Mouse (Mus musculus): Measurements from ENCODE around the gene Slc47a2. TPM values are rescaled to one million over a fixed set of nuclear protein-coding genes. Genes with fewer than 3 reads are reported as not detected.

Slc47a2 gene
- total and polyA plus RNA-seq, 2 experiments from 2014 or later, result 0.25 to 0.60 TPM

- DNase-seq (ENCODE audit: low spot score), result peak; percentile 97
- Histone ChIP-seq H3K27ac (ENCODE audit: low read depth, low read length) (peak within 1 kb of the TSS; percentile 85), H3K4me1 (ENCODE audit: insufficient read depth, low read length) (no peaks in the 10 kb centered on the region), H3K4me3 (ENCODE audit: low read depth, low read length) (peak within 1 kb of the TSS; percentile 66), H3K9ac (replicated peaks; ENCODE audit: low read length, poor library complexity, severe bottlenecking) (peak within 1 kb of the TSS; percentile 62), H3K36me3 (ENCODE audit: insufficient read depth, low read length) (peaks cover 18% of the 10 kb centered on the region), H3K9me3 (ENCODE audit: low read length) (no peaks in the 10 kb centered on the region), H3K27me3 (ENCODE audit: insufficient read depth, low read length) (no peaks in the 10 kb centered on the region), H3K4me2 (ENCODE audit: low read depth, low read length, poor library complexity, severe bottlenecking) (peak within 1 kb of the TSS; percentile 68)
- ATAC-seq (ENCODE audit: low FRiP score), result peak; percentile 99
- peak; percentile 11; the same call in 1 of the 2 replicates for TF ChIP-seq CTCF (IDR thresholded peaks at IDR 0.05)
- 2% methylated on average over 53 of the region's 58 CpGs for WGBS
Observed at GRCm38 (mm10) chr11:61266551-61267533, 75.8 kb downstream of the Slc47a2 start, which contains the start of gene Aldh3a2. Gene Aldh3a2, minus strand, starts transcription at chr11:61267464.

DNA sequence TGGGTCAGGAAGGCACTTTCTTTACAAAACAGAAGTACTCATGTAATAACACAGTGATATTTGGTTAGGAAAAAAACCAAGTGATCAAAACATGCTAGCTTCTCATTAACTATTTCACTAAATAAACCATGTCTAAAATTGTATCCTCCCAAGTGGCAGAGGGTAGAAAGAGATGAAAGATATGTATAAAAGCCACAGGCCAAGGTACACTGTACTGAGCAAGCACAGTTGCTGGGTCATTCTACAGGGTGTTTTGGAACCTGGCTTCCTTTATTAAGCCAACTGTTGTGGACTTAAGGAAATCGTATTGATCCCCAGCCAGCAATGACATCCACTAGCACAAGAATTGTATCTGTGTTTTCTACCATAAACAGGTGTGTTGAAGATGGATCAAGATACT, 78.8 kb downstream of the Slc47a2 start:
- 97% methylated on average over 1 of the region's 1 CpGs for WGBS
- H3K9me3 ChIP-seq (ENCODE audit: low read length), result no peaks in the 10 kb centered on the region
- no peak overlapping the region for H3K4me2 ChIP-seq (ENCODE audit: low read depth, low read length, poor library complexity, severe bottlenecking)
- ATAC-seq (ENCODE audit: low FRiP score) (no peak), DNase-seq (ENCODE audit: low spot score) (no peak)
- no peak overlapping the region for H3K27ac ChIP-seq (ENCODE audit: low read depth, low read length)
- no peak overlapping the region for H3K9ac ChIP-seq (replicated peaks; ENCODE audit: low read length, poor library complexity, severe bottlenecking)
- no peaks in the 10 kb centered on the region for H3K4me1 ChIP-seq (ENCODE audit: insufficient read depth, low read length)
- peaks cover 33% of the 10 kb centered on the region for H3K36me3 ChIP-seq (ENCODE audit: insufficient read depth, low read length)
- H3K27me3 ChIP-seq (ENCODE audit: insufficient read depth, low read length), result no peaks in the 10 kb centered on the region
- no peak for TF ChIP-seq CTCF (IDR thresholded peaks at IDR 0.05)
- no peak overlapping the region for H3K4me3 ChIP-seq (ENCODE audit: low read depth, low read length)

- DNase-seq (ENCODE audit: low spot score), result no peak
- Histone ChIP-seq H3K9me3 (ENCODE audit: low read length) (no peaks in the 10 kb centered on the region), H3K4me3 (ENCODE audit: low read depth, low read length) (no peak overlapping the region), H3K36me3 (ENCODE audit: insufficient read depth, low read length) (peaks cover 39% of the 10 kb centered on the region), H3K27ac (ENCODE audit: low read depth, low read length) (no peak overlapping the region), H3K4me2 (ENCODE audit: low read depth, low read length, poor library complexity, severe bottlenecking) (no peak overlapping the region), H3K4me1 (ENCODE audit: insufficient read depth, low read length) (no peaks in the 10 kb centered on the region), H3K27me3 (ENCODE audit: insufficient read depth, low read length) (no peaks in the 10 kb centered on the region), H3K9ac (replicated peaks; ENCODE audit: low read length, poor library complexity, severe bottlenecking) (no peak overlapping the region)
- WGBS, result 89% methylated on average over 14 of the region's 14 CpGs
- no peak for TF ChIP-seq CTCF (IDR thresholded peaks at IDR 0.05)
- ATAC-seq (ENCODE audit: low FRiP score), result no peak
Observed at GRCm38 (mm10) chr11:61262516-61262915, 80.1 kb downstream of the Slc47a2 start.

GRCm38 (mm10) chr11:61259106-61259505, 83.6 kb downstream of the Slc47a2 start:
- peaks cover 56% of the 10 kb centered on the region for H3K36me3 ChIP-seq (ENCODE audit: insufficient read depth, low read length)
- WGBS, result 87% methylated on average over 6 of the region's 6 CpGs
- no peak overlapping the region for H3K9ac ChIP-seq (replicated peaks; ENCODE audit: low read length, poor library complexity, severe bottlenecking)
- no peaks in the 10 kb centered on the region for H3K27me3 ChIP-seq (ENCODE audit: insufficient read depth, low read length)
- no peak for DNase-seq (ENCODE audit: low spot score)
- H3K27ac ChIP-seq (ENCODE audit: low read depth, low read length), result no peak overlapping the region
- TF ChIP-seq CTCF (IDR thresholded peaks at IDR 0.05), result no peak
- H3K9me3 ChIP-seq (ENCODE audit: low read length), result no peaks in the 10 kb centered on the region
- H3K4me2 ChIP-seq (ENCODE audit: low read depth, low read length, poor library complexity, severe bottlenecking), result no peak overlapping the region
- no peak overlapping the region for H3K4me3 ChIP-seq (ENCODE audit: low read depth, low read length)
- no peak for ATAC-seq (ENCODE audit: low FRiP score)
- no peaks in the 10 kb centered on the region for H3K4me1 ChIP-seq (ENCODE audit: insufficient read depth, low read length)

- Histone ChIP-seq H3K4me1 (ENCODE audit: insufficient read depth, low read length) (no peaks in the 10 kb centered on the region), H3K4me3 (ENCODE audit: low read depth, low read length) (no peak overlapping the region), H3K27me3 (ENCODE audit: insufficient read depth, low read length) (no peaks in the 10 kb centered on the region), H3K9ac (replicated peaks; ENCODE audit: low read length, poor library complexity, severe bottlenecking) (no peak overlapping the region), H3K4me2 (ENCODE audit: low read depth, low read length, poor library complexity, severe bottlenecking) (no peak overlapping the region), H3K27ac (ENCODE audit: low read depth, low read length) (no peak overlapping the region), H3K36me3 (ENCODE audit: insufficient read depth, low read length) (peaks cover 52% of the 10 kb centered on the region), H3K9me3 (ENCODE audit: low read length) (no peaks in the 10 kb centered on the region)
- DNase-seq (ENCODE audit: low spot score) (no peak), ATAC-seq (ENCODE audit: low FRiP score) (no peak)
- TF ChIP-seq CTCF (IDR thresholded peaks at IDR 0.05), result no peak
- 94% methylated on average over 12 of the region's 12 CpGs for WGBS
Observed at GRCm38 (mm10) chr11:61252807-61253206, 89.9 kb downstream of the Slc47a2 start.

DNA sequence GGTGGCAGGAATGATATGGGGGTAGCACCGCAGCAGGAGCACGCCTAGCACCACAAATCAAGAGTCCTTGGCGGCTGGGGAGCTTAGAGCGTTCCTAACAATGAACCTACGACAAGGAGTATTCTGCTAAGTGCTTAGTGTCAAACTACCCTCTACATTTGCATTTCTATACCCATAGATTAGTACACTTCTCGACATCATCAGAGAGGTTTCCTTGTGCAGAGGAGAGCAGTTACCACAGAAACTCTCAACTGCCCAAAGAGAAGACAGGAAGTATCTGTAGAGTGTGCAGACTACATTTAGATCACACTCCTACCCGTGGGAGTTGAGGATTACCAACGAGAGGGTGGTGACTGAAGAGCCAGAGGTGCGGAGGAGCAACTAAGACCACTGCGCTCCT, 90.9 kb downstream of the Slc47a2 start:
- H3K9me3 ChIP-seq (ENCODE audit: low read length), result no peaks in the 10 kb centered on the region
- DNase-seq (ENCODE audit: low spot score) (no peak), ATAC-seq (ENCODE audit: low FRiP score) (no peak)
- no peak overlapping the region for H3K4me3 ChIP-seq (ENCODE audit: low read depth, low read length)
- no peaks in the 10 kb centered on the region for H3K4me1 ChIP-seq (ENCODE audit: insufficient read depth, low read length)
- no peak overlapping the region for H3K4me2 ChIP-seq (ENCODE audit: low read depth, low read length, poor library complexity, severe bottlenecking)
- no peak overlapping the region for H3K27ac ChIP-seq (ENCODE audit: low read depth, low read length)
- no peak overlapping the region for H3K9ac ChIP-seq (replicated peaks; ENCODE audit: low read length, poor library complexity, severe bottlenecking)
- 65% methylated on average over 10 of the region's 10 CpGs for WGBS
- no peaks in the 10 kb centered on the region for H3K27me3 ChIP-seq (ENCODE audit: insufficient read depth, low read length)
- peaks cover 53% of the 10 kb centered on the region for H3K36me3 ChIP-seq (ENCODE audit: insufficient read depth, low read length)
- TF ChIP-seq CTCF (IDR thresholded peaks at IDR 0.05), result no peak

Other genes starting within 250 kb of the Slc47a2 start
- 1.6 and 2.2 TPM in 2 replicates for gene Tnfrsf13b, start 216.1 kb downstream of the Slc47a2 start, total RNA-seq (2014; rRNA removed)
- 1.4 TPM in 2 replicates for gene Tnfrsf13b, start 216.1 kb downstream of the Slc47a2 start, polyA plus RNA-seq (2015; fragmentation: Nextera tagmentation; extraction: Ambion mirVana)
- gene Usp22, start 167.8 kb downstream of the Slc47a2 start, total RNA-seq (2014; rRNA removed), result 637 and 644 TPM in 2 replicates
- 340 and 355 TPM in 2 replicates for gene Usp22, start 167.8 kb downstream of the Slc47a2 start, polyA plus RNA-seq (2015; fragmentation: Nextera tagmentation; extraction: Ambion mirVana)
- 0.11 and 1.3 TPM in 2 replicates for gene Aldh3a1, start 135.3 kb downstream of the Slc47a2 start, total RNA-seq (2014; rRNA removed)
- gene Aldh3a1, start 135.3 kb downstream of the Slc47a2 start, polyA plus RNA-seq (2015; fragmentation: Nextera tagmentation; extraction: Ambion mirVana), result 0.83 and 0.91 TPM in 2 replicates
- 38.4 and 49.3 TPM in 2 replicates for gene Aldh3a2, start 75.4 kb downstream of the Slc47a2 start, total RNA-seq (2014; rRNA removed)
- gene Aldh3a2, start 75.4 kb downstream of the Slc47a2 start, polyA plus RNA-seq (2015; fragmentation: Nextera tagmentation; extraction: Ambion mirVana), result 33.6 and 33.9 TPM in 2 replicates
- gene Slc47a1, start 35.5 kb upstream of the Slc47a2 start, total RNA-seq (2014; rRNA removed), result 3.0 and 4.9 TPM in 2 replicates
- 2.7 TPM in 2 replicates for gene Slc47a1, start 35.5 kb upstream of the Slc47a2 start, polyA plus RNA-seq (2015; fragmentation: Nextera tagmentation; extraction: Ambion mirVana)
- 75.6 and 86.9 TPM in 2 replicates for gene Rnf112, start 111.3 kb upstream of the Slc47a2 start, total RNA-seq (2014; rRNA removed)
- gene Rnf112, start 111.3 kb upstream of the Slc47a2 start, polyA plus RNA-seq (2015; fragmentation: Nextera tagmentation; extraction: Ambion mirVana), result 35.7 and 36.2 TPM in 2 replicates
- gene Mfap4, start 142.6 kb upstream of the Slc47a2 start, total RNA-seq (2014; rRNA removed), result 10.1 and 22.8 TPM in 2 replicates
- 14.1 and 16.4 TPM in 2 replicates for gene Mfap4, start 142.6 kb upstream of the Slc47a2 start, polyA plus RNA-seq (2015; fragmentation: Nextera tagmentation; extraction: Ambion mirVana)
- gene Mapk7, start 151.5 kb upstream of the Slc47a2 start, total RNA-seq (2014; rRNA removed), result 37.3 and 46.1 TPM in 2 replicates
- gene Mapk7, start 151.5 kb upstream of the Slc47a2 start, polyA plus RNA-seq (2015; fragmentation: Nextera tagmentation; extraction: Ambion mirVana), result 36.6 and 36.9 TPM in 2 replicates
- 26.3 and 28.1 TPM in 2 replicates for gene B9d1, start 162.3 kb upstream of the Slc47a2 start, total RNA-seq (2014; rRNA removed)
- gene B9d1, start 162.3 kb upstream of the Slc47a2 start, polyA plus RNA-seq (2015; fragmentation: Nextera tagmentation; extraction: Ambion mirVana), result 25.1 and 27.5 TPM in 2 replicates
- 74.3 and 86.4 TPM in 2 replicates for gene Epn2, start 236.8 kb upstream of the Slc47a2 start, total RNA-seq (2014; rRNA removed)
- 67.9 and 74.9 TPM in 2 replicates for gene Epn2, start 236.8 kb upstream of the Slc47a2 start, polyA plus RNA-seq (2015; fragmentation: Nextera tagmentation; extraction: Ambion mirVana)